Mouse (Mus musculus) 3134 (cell line): ENCODE data around the gene Stk19.
"Not testable (repeated sequence)": the region's sequence is repeated elsewhere in the genome, so short reads cannot be mapped to it uniquely, and the experiment has no call there.

ENCODE experiments used
- DNase-seq: peaks from one replicate; pipeline ENCODE4 v3.0.0-alpha.2; 2011; ENCODE audit warnings: low spot score; ENCODE audit not compliant: insufficient read length; ENCODE audit errors: extremely low read depth

Gene Stk19

GRCm38 (mm10) chr17:34798866-34799530, 37.7 kb downstream of the Stk19 start:
- DNase-seq, result no peak

DNA sequence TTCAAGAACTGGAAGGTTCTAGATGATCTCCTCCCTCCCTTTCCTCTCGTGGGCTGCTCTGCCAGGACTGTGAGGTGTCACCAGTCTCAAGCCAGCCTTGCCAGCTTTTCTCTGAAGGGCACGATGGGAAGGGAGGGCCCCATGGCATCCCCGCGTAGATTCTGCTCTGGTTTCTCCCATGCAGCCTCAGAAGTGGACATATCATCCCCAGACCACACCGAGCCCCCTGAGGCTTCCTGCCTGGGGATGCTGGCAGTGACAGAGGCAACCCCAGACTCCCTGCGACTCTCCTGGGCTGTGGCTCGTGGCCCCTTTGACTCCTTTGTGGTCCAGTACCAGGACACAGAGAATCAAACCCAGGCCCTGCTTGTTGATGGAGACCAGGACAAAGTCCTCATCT, 38.7 kb downstream of the Stk19 start:
- DNase-seq, result not testable (repeated sequence)

GRCm38 (mm10) chr17:34797211-34797995, 39.3 kb downstream of the Stk19 start:
- DNase-seq, result not testable (repeated sequence)

GRCm38 (mm10) chr17:34796311-34797140, 40.2 kb downstream of the Stk19 start:
- no peak for DNase-seq

DNA sequence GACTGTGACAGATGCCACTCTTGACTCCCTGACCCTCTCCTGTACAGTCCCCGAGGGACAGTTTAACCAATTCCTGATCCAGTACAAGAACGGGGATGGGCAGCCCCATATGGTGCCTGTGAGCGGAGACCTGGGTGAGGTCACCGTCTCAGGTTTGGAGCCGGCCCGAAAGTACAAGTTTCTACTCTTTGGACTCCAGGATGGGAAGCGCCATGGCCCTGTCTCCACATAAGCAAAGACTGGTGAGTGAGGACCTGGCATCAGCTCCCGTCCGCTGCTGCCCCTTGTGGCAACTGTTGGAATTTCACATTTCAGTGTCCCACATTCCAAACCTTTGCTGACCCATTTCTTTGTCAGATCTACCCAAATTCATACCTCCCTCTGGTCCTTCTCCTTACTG, 41.1 kb downstream of the Stk19 start:
- DNase-seq, result peak; percentile 25

DNA sequence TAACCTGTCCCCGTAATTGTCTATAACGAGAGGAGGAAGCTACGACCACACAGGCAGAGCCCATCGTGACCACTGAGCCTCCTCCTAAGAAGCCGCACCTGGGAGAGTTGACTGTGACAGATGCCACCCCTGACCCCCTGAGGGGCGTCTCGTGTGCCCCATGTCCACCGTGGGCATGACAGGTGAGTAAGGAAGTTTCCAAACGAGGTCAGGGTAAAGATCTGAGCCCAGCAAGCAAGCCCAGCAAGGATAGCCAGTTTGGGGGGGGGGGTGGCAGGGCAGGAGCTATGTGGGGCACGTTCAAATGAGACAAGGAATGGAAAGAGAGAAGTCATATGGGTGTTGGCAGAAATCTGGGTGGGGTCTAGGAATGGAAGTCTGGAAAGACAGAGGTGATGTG, 41.7 kb downstream of the Stk19 start:
- no peak for DNase-seq

DNA sequence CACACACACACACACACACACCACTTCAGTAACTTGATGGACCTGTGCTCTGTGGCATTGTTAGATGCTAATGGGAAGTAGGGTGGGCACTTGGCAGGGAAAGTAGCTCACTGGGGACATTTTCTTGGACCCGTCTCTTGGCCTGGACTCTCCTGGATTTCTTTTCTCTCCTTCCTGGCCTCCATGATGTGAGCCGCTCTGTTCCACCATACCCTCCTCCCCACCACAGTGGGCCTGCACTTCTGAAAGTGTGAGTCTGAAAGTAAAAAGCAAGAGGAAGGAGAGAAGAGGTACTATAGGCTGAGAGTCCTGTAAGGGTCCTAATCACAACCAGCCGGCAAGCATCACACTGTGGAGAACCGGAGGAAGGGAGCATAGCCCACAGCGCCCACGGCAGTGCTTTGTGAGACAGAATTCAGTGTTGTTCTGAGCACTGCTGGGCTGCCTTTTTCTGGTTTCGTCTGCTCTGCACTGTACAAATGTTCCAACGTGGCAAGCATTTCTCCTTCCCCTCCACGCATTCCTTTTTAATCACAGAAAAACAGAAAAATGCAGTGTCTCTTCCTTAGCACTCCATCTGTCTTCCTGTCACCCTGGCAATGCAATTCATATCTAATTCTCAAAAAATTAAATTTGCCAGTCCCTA, 58.9 kb downstream of the Stk19 start:
- no peak for DNase-seq
